Mouse (Mus musculus): ENCODE measurements at regions not wholly inside any gene's neighbourhood (a gene's known extent, or its start where the extent isn't known, plus 50 kb on each side); places are given as distances from the start of the nearest gene placed in this dataset.

DNA sequence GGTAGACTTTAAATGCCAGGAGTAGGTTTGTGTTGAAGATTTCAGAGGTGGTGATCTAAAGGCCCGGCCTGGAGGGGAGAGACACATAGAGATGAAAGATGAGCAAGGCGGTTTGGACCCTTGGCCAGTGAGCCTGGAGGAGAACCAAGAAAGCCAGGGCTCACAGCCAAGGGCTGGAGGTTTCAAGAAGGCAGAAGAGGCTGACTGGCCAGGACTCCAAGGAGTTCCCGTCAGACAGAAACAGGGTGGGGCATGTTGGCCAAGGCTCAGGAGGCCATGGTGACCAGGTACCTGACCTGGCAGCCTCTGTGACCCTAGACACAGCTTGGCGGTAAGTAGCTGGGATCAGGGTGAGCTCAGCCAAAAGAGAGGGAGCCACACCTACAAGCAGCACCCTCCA, 159.3 kb upstream of the Spdye4c start:
- no peak for DNase-seq (ENCODE audit: low spot score in 2 of 2)

GRCm38 (mm10) chr2:128432741-128433140, 158.3 kb upstream of the Spdye4c start:
- DNase-seq (ENCODE audit: low spot score in 2 of 2) = no peak

DNA sequence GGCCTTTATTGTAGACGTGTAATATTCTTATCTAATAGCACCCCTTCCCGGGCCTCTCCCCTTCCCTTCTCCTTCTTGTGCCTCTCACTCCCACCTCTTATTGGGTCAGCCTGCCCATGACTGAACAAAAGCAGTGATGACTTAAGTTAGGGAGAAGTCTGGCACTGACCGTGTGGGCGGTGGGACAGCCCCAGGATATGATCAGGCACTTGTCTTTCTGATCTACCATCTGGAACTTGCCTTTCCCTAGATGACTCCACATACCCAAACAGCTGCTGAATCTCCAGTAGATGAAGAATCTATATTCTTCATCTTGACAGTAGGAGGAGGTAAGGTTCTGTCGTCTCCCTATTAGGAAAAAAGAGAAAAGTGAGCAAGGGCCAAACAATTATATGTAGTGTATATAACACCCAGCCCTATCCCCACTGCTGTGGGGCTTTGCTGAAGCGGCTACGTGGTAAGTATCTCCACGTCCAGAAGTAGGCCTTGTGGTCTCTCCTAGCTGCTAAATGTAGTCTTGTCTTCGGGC, 157.4 kb upstream of the Spdye4c start:
- no peak for DNase-seq (ENCODE audit: low spot score in 2 of 2)

DNA sequence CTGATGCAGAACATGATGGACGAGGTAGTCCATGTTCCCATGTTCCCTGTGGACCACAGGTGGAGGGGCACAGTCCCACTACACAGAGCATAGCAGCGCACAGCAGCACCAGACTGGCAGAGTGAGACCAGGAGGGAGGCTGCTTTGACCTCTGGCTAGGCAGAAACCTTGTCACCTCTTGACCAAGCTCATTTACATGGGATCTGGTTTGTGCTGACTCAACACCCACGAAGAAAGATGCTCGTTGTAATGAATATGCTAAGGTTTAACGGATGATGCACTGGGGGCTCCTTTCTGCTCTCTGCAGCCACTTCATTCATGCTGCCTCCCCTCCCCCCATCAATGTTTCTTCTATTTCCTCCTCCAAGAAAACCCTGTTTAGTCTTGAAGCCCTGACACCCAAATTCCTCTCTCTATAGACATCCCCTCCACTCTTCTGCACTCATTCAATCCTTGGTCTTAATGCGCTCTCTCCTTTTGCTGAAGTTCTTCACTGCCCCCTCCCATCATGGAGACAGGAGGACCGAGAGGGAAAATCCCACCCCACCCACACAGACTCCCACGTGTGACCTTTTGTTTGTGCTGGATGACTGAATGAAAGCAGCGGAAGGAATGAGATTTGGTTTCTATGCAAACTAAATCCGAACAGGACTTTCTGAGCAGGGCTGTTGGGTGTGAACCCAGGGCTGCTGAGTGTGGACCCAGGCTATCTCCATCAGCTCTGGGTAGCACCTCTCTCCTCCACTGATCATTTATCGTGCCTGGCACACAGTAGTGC, 156.6 kb upstream of the Spdye4c start:
- no peak for DNase-seq (ENCODE audit: low spot score in 2 of 2)

GRCm38 (mm10) chr2:128436378-128436777, 154.6 kb upstream of the Spdye4c start:
- DNase-seq (ENCODE audit: low spot score in 2 of 2) = no peak

- DNase-seq (ENCODE audit: low spot score in 2 of 2) = no peak
Observed at GRCm38 (mm10) chr2:128437698-128438097, 153.3 kb upstream of the Spdye4c start.

- no peak for DNase-seq (ENCODE audit: low spot score in 2 of 2)
Observed at GRCm38 (mm10) chr2:128438161-128438822, 152.7 kb upstream of the Spdye4c start.

DNA sequence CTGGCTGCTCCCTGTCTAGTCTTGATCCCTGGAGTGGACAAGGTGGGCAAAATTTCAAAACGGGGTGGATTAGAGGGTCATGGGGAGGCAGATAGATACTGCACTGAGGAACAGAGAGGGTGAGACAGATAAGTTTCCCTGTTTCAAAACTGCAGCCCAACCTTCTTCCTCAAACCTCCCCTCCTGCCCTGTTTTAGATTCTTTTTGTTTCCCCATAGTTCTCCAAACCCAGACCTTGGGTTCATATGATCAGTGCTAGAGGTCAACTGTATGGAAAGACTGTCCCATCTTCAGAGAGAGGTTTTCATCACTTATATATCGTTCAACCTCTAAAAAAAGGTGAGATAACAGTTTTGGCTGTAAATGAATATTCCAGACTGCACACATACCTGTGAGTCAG, 152.1 kb upstream of the Spdye4c start:
- DNase-seq (ENCODE audit: low spot score in 2 of 2) = no peak

DNA sequence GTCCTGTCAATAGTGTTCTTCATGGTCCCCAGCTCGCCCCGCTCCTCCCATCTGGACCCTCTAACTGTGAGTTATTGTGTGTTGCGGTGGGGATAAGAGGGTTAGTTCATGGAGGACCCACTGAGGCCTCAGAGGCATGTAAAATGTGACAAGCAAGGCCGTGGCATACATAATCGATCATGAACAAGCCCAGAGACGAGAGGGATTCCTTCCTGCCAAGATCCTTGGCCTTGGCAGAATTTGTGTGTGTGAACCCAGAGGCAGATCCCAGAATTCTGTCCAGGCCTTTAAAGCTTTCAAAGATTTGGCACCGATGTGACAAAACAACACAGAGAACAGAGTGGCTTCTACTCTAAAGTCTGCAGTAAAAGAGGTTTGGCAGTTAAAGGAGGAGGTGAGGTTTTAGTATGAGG, 146.4 kb upstream of the Spdye4c start:
- no peak for DNase-seq (ENCODE audit: low spot score in 2 of 2)

DNA sequence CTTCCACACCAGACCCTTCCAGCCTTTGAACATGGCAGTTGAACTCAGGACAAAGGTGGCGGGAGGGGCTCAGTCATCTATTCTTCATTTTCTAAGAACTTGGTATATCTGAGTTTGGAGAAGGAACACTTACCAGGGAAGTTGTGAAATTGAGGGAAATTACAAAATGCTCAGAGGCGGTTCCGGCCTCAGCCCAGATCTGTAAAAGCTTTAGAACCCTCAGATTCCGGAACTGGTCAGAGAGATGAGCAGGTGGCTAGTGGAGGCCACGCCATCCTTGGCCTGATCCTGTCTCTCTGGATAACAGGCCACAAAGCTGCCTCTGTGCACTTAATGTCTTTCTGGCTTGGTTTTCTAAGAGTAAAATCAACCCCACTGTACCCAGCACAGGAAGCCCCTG, 145.6 kb upstream of the Spdye4c start:
- DNase-seq (ENCODE audit: low spot score in 2 of 2) = no peak

DNA sequence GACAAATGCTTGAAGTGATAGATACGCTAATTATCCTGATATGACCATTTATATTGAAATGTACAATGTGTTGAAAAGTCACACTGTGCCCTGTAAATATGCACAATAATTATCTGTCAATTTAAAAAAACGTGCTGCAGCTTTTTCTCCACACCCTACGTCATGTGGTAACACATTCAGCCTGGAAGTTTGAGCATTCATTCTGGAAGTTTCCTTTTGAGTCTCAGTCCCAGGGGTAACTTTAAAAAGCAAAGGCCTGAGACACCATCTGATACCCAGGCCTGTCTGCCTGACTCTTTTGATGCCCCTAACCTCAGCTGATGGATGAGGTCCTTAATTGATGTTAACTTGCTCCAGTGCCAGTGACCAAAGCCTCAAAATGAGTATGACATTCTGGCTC, 141.7 kb upstream of the Spdye4c start:
- DNase-seq (ENCODE audit: low spot score in 2 of 2) = no peak

GRCm38 (mm10) chr2:128450045-128450444, 141.0 kb upstream of the Spdye4c start:
- no peak for DNase-seq (ENCODE audit: low spot score in 2 of 2)

DNA sequence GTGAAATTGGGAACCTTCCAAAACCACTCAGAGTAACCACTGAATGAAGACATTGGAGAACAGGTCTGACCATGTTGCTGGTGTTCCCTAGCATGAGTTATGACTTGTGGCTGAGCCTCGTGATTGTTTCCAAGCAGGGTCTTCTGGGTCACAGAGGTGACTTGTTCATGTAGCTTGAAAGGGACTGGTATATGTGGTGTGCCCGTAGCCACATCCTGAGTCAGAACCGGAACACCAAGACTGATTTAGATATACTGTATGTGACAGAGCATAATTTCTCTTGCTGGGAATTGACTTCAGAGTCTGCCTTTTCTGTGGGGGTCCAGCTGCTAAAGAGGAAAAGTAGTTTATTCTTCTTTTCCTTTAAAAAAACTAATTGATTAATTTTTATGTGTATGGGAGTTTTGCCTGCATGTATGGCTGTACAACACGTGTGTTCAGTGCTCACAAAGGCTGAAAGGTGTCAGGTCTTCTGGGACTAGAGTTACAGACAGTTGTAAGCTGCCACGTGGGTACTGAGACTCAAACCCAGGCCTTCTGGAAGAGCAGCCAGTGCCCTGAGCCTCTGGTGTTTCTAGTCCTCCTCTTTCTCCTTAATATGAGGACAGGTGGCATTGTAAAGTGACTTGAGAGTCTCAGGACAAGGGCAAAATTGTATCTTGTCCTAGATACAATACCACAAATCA, 139.3 kb upstream of the Spdye4c start:
- DNase-seq (ENCODE audit: low spot score in 2 of 2) = no peak

DNA sequence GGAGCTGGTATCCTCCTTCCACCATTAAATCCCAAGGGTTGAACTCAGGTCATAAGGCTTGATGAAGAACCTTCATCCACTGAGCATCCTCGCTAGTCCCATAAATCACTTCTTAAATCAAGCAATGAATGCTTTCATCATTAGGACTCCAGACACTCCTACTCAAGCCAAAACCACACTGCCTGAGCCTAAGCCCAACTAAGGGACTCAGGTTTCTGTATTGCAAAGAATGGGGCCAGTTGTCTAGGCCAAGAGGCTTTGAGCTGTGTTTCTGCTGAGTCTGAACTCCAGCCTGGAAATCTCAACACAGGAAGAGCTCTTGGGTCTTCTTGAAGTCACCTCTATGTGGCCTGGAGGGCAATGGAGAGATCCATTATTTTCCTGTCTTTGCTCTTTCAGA, 138.4 kb upstream of the Spdye4c start:
- DNase-seq (ENCODE audit: low spot score in 2 of 2) = no peak

- no peak for DNase-seq (ENCODE audit: low spot score in 2 of 2)
Observed at GRCm38 (mm10) chr2:128454509-128454908, 136.5 kb upstream of the Spdye4c start.

GRCm38 (mm10) chr2:128457591-128458209, 133.3 kb upstream of the Spdye4c start:
- no peak for DNase-seq (ENCODE audit: low spot score in 2 of 2)

GRCm38 (mm10) chr2:128465214-128465984, 125.6 kb upstream of the Spdye4c start:
- DNase-seq (ENCODE audit: low spot score in 2 of 2) = no peak

GRCm38 (mm10) chr2:128467490-128468245, 123.3 kb upstream of the Spdye4c start:
- no peak for DNase-seq (ENCODE audit: low spot score in 2 of 2)

DNA sequence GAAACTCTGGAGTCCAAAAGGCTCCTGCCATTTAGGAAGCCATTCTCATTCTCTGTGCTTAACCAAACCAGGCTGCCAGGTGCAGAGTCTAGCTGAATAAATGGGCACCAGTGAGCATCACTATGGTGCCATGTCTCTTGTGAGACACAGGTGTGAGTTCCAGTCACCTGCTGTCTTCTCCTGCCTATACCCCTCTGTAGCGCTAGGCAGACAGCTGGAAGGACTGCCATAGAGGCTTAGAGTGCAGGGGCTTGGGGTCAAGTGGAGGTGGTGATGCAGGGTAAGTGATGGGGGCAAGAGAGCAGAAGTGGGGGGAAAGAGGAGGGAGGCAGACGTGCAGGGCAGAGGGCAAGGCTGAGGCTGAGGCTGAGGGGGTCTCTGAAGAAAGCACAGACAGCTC, 122.7 kb upstream of the Spdye4c start:
- no peak for DNase-seq (ENCODE audit: low spot score in 2 of 2)

DNA sequence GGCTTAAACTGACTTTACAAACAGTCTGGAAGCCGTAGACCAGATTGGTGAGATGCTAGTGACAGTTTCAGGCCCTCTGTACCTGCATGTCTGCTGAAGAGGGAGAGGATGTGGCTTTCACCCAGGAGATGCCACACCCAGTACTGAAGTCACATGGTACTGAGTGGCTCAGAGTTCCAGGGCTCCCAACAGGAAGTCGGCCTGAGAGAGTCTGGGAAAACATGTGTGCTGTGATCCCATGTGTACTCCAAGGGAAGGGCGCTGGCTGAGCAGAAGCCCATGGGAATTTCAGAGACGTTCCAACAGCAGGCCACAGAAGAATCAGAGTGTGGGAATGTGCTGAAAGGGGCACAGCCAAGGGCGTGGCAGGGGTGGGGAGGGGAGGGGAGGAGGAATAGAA, 120.7 kb upstream of the Spdye4c start:
- no peak for DNase-seq (ENCODE audit: low spot score in 2 of 2)

Measured in left cerebral cortex, adult 9 months (tissue).